Mouse (Mus musculus) gastrocnemius, postnatal 14 days (tissue): ENCODE results near the gene Bzw2. TPM values are rescaled to one million over a fixed set of nuclear protein-coding genes. Genes with fewer than 3 reads are reported as not detected.

ENCODE experiments used
- DNase-seq: peaks from one replicate; pipeline ENCODE4 v3.0.0; 2021; ENCODE audit warnings: mixed read lengths
- intact Hi-C: fragments of 180-260 bp; cut with DNase I; formaldehyde crosslinking; loops from one replicate; pipeline ENCODE4 v1.15.1; 2025; ENCODE audit warnings: low total_unique reads
- total RNA-seq, 2 experiments: library from RNA; stranded (reverse); gene quantifications; 2 replicates each; pipeline ENCODE4 v1.2.3; 2021

Bzw2 gene
- total RNA-seq, 2 experiments from 2014 or later = 118 to 136 TPM

GRCm38 (mm10) chr12:36088804-36089203, 69.1 kb downstream of the Bzw2 start:
- intact Hi-C loops = no loop called here
- no peak for DNase-seq

DNA sequence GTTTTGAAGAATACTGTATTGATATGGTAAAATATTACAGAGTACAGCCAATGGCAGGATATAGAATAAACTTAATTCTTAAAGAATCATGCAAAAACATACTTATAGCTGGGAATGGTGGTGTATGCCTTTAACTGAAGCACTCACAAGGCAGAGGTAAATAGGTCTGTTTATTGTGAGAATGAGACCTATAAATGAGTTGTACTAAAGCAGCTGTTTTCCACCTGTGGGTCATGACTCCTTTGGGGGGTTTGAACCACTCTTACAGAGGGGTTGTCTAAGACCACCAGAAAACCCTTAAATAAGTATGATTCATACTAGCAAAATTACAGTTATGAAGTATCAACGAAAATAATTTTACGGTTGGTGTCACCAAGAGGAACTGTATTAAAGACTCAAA, 72.5 kb downstream of the Bzw2 start:
- DNase-seq = no peak
- intact Hi-C loops = no loop called here

- intact Hi-C loops = no loop called here
- DNase-seq = no peak
Observed at GRCm38 (mm10) chr12:36078101-36078899, 79.6 kb downstream of the Bzw2 start.

DNA sequence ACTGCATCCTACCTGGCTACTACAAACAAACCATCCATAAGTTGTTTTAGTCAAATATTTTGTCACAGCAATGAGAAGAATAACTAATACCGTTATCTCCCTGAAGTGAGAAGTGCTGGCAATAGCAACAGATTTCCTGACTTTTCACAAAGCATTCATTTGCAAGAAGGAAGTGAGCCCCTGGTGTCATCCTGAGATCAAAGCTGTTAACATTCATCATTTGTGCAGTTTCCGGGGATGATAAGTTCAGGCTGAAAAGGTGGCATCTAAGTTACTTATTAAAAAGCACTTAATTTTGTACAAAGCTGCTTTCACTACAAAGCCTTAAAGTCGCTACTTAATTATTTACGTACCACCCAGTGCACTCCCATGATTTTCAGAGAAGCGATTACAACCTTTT, 85.0 kb downstream of the Bzw2 start:
- no peak for DNase-seq

DNA sequence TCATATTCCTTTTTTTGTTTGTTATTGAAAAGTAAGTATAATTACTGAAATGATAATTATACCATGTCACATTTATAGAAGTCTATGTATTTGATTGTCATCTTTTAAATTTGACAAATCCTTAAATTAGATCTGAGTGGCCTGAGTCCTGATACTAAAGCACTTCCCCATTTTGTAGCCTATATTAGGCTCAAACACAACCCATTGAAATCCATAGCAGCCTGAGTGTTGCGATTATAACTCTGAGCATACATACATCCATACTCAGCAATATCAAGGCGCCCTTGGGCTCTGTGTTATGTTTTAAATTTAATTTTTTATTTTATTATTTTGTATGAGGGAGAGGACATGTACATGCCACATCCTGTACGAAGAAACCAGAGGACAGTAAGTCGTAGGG, 87.6 kb downstream of the Bzw2 start:
- DNase-seq = no peak
- intact Hi-C loops = no loop called here

More for the DNA sequence above, 85.0 kb downstream of the Bzw2 start:
- intact Hi-C loops = no loop called here

GRCm38 (mm10) chr12:36067538-36067937, 90.3 kb downstream of the Bzw2 start:
- intact Hi-C loops = no loop called here
- no peak for DNase-seq

DNA sequence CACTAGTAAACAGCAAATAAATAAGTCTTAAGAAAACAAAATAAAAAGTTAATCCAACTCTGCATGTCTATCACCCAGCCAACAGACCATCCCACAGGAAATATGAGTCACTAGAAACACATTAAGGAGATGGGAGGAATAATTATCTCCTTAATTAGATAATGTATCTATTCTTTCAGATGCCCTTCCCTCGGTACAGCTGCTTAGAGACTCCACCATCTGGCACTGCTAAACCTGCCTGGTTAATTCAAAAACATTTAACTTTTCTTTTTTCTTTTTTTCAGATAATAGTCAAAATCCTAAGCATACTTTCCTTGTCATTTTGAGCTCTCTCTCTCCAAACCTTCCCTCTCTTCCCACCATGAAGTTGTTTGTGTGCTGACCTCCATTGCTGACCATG, 92.0 kb downstream of the Bzw2 start:
- intact Hi-C loops = no loop called here
- DNase-seq = no peak

DNA sequence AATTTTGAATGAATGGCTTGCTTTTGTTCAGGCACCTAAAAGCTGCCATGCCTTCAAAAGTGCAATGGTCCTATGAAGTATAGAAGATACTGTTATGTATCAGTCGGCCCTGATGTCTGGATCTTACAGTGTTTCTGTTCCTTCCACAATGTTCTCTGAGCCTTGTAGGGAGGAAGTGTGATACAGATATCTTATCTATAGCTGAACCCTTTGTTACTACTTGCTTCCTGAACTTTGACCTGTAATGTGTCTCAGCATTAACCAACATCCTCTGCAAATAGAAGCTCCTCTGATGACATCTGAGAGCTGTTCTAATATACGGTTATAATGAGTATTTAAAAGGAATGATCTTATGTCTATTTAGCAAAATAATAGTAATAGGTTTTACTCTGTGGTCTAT, 100.2 kb downstream of the Bzw2 start:
- DNase-seq = no peak
- intact Hi-C loops = no loop called here

- intact Hi-C loops = no loop called here
- DNase-seq = no peak
Observed at GRCm38 (mm10) chr12:36050276-36050675, 107.6 kb downstream of the Bzw2 start.

DNA sequence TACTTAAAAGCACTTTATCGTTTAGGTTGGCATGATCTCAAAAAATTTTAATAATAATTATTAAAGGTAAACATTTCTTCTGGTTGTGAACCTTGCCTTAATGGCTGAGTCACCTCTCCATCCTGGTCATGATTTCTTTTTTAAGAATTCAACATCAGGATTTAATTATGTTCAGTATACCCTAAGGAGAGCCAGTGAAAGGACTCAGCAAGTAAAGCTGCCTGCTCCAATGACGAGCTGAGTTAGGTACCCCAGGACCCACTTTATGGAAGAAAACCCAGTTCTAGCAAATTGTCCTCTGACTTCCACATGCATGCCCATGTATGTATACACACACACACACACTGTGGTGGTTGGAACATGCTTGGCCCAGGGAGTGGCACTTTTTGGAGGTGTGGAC, 110.3 kb downstream of the Bzw2 start:
- intact Hi-C loops = no loop called here
- no peak for DNase-seq

GRCm38 (mm10) chr12:36046196-36046595, 111.7 kb downstream of the Bzw2 start:
- DNase-seq = no peak
- intact Hi-C loops = no loop called here

DNA sequence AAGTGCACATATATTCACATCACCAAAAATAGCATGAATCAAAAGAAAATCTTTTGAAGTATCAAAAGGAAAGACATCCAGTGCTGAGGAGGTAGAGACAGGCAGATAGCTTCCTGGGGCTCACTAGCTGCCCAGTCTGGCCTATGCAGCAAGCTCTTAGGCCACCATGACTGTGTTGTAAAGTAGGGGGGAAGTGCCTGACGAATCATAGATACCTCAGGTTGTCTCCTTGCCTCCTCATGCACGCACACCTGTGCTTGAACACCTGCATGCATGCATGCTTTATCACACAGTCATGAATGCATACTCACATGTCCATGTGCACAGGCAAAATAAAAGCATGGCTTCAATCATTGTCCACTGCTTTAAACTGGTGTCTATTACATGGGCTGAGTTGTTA, 113.2 kb downstream of the Bzw2 start:
- intact Hi-C loops = no loop called here
- no peak for DNase-seq

DNA sequence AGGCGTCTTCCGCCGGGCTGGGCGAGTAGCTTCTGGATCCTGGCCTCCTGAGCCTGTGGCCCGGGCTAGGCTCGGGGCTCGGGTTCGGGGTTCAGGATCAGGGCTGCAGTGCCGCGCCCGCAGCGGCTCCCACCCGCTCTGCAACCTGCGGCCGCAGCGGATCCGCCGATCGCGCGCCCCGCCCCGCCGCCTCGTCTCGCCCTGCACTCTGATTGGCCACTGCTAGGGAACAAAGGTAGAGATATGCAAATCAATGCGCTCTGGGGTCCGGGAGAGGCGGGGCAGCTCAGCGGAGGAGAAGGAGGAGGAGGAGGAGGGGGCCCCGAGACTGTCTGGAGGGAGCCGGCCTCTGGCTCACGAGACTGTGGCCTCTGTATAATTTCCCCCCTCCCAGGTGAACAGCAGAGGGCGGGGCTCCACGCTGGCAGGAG, 115.5 kb downstream of the Bzw2 start, which contains the start of gene Tspan13:
TSS of gene Tspan13 (minus strand) at position 153 of the 431 bp plus-strand sequence.
- intact Hi-C loops = no loop called here

More for the DNA sequence above, 115.5 kb downstream of the Bzw2 start, which contains the start of gene Tspan13:
- DNase-seq = peak; percentile 65

Other genes starting within 250 kb of the Bzw2 start
- not detected for gene Agr3, start 232.5 kb downstream of the Bzw2 start, total RNA-seq
- not detected for gene Agr2, start 165.2 kb downstream of the Bzw2 start, total RNA-seq
- gene Tspan13, start 115.6 kb downstream of the Bzw2 start, total RNA-seq = 10 to 100 TPM; 42.4 to 47.0 TPM
- 10 to 100 TPM; 10.0 to 11.0 TPM for gene Ankmy2, start 966 bp downstream of the Bzw2 start, total RNA-seq
- gene Lrrc72, start 95.3 kb upstream of the Bzw2 start, total RNA-seq = not detected
- 1 to 10 TPM in 1 of 2 experiments, under 1 TPM in 1; 0.49 to 3.1 TPM for gene Sostdc1, start 156.1 kb upstream of the Bzw2 start, total RNA-seq
- 1 to 10 TPM; 6.1 to 6.5 TPM for gene Ispd, start 223.4 kb upstream of the Bzw2 start, total RNA-seq
- 1 to 10 TPM; 1.3 to 1.6 TPM for gene D630036H23Rik, start 224.1 kb upstream of the Bzw2 start, total RNA-seq